Mouse (Mus musculus): ENCODE results near the gene C5ar1. TPM values are rescaled to one million over a fixed set of nuclear protein-coding genes. Genes with fewer than 3 reads are reported as not detected.
A peak's percentile ranks its signal among the peaks of the same experiment; 100 is the strongest.

The C5ar1 gene
- polyA plus RNA-seq, 1 experiment from 2014 or later = 1.2 TPM

DNA sequence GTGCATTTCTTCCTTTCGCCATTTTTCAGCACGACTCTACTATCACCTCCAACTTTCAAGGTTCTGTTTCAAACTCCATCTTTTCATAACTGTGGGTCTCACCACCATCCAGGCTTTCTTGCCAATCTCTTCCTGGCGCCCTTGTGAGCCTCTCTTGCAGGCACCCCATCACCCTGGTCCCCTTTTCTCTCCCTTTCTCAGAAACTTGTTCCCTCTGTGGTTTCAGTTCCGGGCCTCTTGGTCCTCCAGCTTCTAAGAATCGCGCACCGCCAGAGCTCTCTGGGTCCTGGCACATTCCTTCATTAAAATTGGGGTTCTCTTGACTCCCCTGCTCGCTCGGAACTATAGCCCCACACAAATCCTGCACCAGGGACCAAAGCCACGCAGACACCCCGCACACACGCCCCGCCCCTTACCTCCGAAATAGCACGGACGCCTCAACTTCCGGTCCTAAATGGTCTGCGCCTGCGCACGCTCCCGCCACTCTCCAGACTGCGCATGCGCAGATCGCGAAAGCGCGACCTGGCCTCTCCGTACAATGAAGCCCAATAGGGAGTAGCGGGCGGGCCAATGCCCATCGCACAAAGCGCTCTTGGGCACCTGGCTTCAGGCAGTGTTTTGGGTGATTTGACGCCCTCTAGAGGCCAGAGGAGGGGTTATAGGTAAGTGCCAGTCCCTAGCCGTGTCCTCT lies 37.6 kb downstream of the C5ar1 start, which contains the start of gene Dhx34:
Dhx34 (minus strand) TSS at position 456 of the 691 bp plus-strand sequence.
- Histone ChIP-seq H3K9ac (ENCODE audit: low read depth, low read length) (peak within 1 kb of the TSS; percentile 67), H3K36me3 (ENCODE audit: control insufficient read depth, insufficient read depth, low read length) (peaks cover 10% of the 10 kb centered on the region), H3K4me1 (ENCODE audit: control insufficient read depth, insufficient read depth, low read length) (peaks cover 10% of the 10 kb centered on the region), H3K4me2 (ENCODE audit: low read length) (peak within 1 kb of the TSS; percentile 76), H3K27ac (ENCODE audit: low read length) (peak within 1 kb of the TSS; percentile 71), H3K27me3 (ENCODE audit: control insufficient read depth, insufficient read depth, low read depth, low read length) (no peaks in the 10 kb centered on the region), H3K4me3 (ENCODE audit: low read depth, low read length) (peak within 1 kb of the TSS; percentile 60), H3K9me3 (replicated peaks; ENCODE audit: control insufficient read depth, low read length, poor library complexity, severe bottlenecking) (no peaks in the 10 kb centered on the region)
- under 1% methylated on average over 34 of the region's 34 CpGs for WGBS
- ATAC-seq = peak; percentile 97

DNA sequence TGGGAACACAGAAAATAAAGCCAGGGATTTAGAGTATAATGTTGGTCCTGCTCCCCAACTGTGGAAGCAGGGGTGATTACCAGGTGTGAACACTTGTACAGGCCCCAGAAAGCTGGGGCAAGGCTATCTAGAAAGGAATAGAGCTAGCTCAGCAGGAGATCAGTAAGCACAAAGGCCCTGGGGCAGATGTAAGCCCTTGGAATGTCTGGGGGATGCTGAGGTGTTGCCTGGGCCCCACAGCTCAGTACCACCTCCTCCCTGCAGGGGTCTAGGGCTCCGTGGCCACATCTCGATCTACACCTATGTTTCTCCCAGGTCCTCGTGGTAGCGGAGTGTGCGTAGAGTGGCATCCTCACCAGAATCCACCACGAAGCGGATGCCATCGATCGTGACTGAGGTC lies 45.4 kb downstream of the C5ar1 start:
- Histone ChIP-seq H3K9ac (ENCODE audit: low read depth, low read length) (no peak overlapping the region), H3K27ac (ENCODE audit: low read length) (no peak overlapping the region), H3K36me3 (ENCODE audit: control insufficient read depth, insufficient read depth, low read length) (peaks cover 56% of the 10 kb centered on the region), H3K9me3 (replicated peaks; ENCODE audit: control insufficient read depth, low read length, poor library complexity, severe bottlenecking) (no peaks in the 10 kb centered on the region), H3K4me2 (ENCODE audit: low read length) (no peak overlapping the region), H3K4me1 (ENCODE audit: control insufficient read depth, insufficient read depth, low read length) (no peaks in the 10 kb centered on the region), H3K27me3 (ENCODE audit: control insufficient read depth, insufficient read depth, low read depth, low read length) (no peaks in the 10 kb centered on the region), H3K4me3 (ENCODE audit: low read depth, low read length) (no peak overlapping the region)
- 88% methylated on average over 9 of the region's 9 CpGs for WGBS
- ATAC-seq = no peak

DNA sequence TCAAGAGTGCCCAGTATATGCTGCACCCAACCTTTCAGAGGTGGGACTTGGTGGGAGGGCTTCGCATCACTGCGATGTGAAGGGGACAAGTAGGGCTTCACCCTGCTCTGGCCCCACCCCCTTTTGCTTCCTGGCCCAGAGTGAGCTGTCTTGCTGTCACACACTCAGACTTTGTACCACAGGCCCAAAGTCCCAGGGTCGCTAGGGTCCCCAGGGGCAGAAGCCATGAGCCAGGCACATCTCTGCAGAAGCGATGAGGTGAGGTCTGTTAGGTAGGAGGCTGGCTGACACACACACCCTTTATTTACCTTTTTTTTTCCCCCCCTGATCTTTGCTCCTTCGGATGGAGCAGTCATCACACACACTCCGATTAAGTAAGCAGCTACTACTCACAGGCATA lies 46.1 kb downstream of the C5ar1 start:
- no peaks in the 10 kb centered on the region for H3K27me3 ChIP-seq (ENCODE audit: control insufficient read depth, insufficient read depth, low read depth, low read length)
- H3K9ac ChIP-seq (ENCODE audit: low read depth, low read length) = no peak overlapping the region
- H3K4me1 ChIP-seq (ENCODE audit: control insufficient read depth, insufficient read depth, low read length) = no peaks in the 10 kb centered on the region
- 94% methylated on average over 6 of the region's 6 CpGs for WGBS
- H3K27ac ChIP-seq (ENCODE audit: low read length) = no peak overlapping the region
- peaks cover 51% of the 10 kb centered on the region for H3K36me3 ChIP-seq (ENCODE audit: control insufficient read depth, insufficient read depth, low read length)
- no peaks in the 10 kb centered on the region for H3K9me3 ChIP-seq (replicated peaks; ENCODE audit: control insufficient read depth, low read length, poor library complexity, severe bottlenecking)
- no peak overlapping the region for H3K4me3 ChIP-seq (ENCODE audit: low read depth, low read length)
- no peak for ATAC-seq
- no peak overlapping the region for H3K4me2 ChIP-seq (ENCODE audit: low read length)

DNA sequence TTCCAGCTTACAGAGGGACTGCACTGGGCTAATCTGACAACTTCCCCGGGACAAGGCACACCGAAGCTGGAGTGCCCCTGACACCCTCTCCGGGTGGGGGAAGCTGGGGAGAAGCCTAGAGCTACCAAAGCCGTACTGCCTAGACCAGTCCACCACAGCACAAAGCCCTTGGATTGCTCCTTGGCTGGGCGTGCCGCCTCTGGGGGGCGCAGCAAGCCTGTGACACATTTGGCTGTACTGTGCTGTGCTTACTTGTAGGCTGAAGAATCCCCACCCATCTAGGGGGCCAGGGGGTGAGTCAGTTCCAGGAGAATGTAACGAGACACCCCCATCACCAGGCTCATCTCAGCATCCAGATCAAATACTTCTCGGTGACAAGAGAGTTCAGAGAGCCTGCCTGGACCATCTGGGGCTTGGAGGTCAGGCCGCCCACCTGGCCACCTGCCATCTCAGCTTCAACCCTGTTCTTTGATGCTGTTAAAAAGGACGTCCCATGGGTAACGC lies 48.4 kb downstream of the C5ar1 start:
- 88% methylated on average over 12 of the region's 12 CpGs for WGBS
- H3K4me1 ChIP-seq (ENCODE audit: control insufficient read depth, insufficient read depth, low read length) = no peaks in the 10 kb centered on the region
- H3K9ac ChIP-seq (ENCODE audit: low read depth, low read length) = no peak overlapping the region
- H3K27me3 ChIP-seq (ENCODE audit: control insufficient read depth, insufficient read depth, low read depth, low read length) = no peaks in the 10 kb centered on the region
- no peak overlapping the region for H3K4me3 ChIP-seq (ENCODE audit: low read depth, low read length)
- no peak overlapping the region for H3K27ac ChIP-seq (ENCODE audit: low read length)
- H3K36me3 ChIP-seq (ENCODE audit: control insufficient read depth, insufficient read depth, low read length) = peaks cover 40% of the 10 kb centered on the region
- peak; percentile 29; the same call in 1 of the 2 replicates for ATAC-seq
- H3K4me2 ChIP-seq (ENCODE audit: low read length) = no peak overlapping the region
- no peaks in the 10 kb centered on the region for H3K9me3 ChIP-seq (replicated peaks; ENCODE audit: control insufficient read depth, low read length, poor library complexity, severe bottlenecking)

DNA sequence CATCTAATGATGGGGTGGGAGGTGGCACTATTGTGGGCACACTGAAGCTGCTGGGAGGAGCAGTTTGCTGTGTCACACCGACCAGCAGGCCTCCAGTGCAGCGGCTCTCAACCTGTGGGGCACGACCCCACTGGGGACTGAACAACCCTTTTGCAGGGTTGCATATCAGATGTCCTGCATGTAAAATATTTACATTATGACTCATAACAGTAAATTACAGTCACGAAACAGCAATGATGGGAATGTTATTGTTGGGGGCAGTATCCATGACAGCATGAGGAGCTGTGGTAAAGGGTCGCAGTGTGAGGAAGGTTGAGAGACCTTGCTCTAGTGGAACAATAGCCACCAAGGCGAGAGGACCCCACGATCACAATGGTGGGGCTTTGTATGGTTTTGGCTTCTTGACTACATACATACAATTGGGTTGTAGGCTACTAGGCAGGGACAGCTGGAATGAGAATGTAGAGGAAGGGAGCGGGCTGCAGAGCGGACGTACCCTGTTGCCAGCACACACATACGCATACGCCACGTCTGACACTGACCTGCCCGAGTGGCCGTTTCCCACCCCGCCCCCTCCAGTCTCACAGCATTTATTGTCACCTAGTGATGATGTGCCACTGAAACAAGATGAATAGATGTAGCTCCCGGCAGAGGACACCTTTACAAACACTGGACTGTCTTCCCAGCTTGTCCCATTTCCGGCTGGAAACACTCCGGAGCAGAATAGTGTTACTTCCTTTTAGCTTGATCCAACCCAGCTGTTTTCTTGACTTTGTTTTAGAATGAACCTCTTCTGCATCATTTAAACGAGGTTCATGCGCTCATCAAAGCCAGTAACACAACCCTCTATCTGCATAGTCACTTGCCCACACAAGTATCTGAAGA lies 50.3 kb downstream of the C5ar1 start:
- H3K4me3 ChIP-seq (ENCODE audit: low read depth, low read length) = no peak overlapping the region
- WGBS = 95% methylated on average over 21 of the region's 21 CpGs
- peaks cover 34% of the 10 kb centered on the region for H3K36me3 ChIP-seq (ENCODE audit: control insufficient read depth, insufficient read depth, low read length)
- no peak for ATAC-seq
- H3K27ac ChIP-seq (ENCODE audit: low read length) = no peak overlapping the region
- no peaks in the 10 kb centered on the region for H3K9me3 ChIP-seq (replicated peaks; ENCODE audit: control insufficient read depth, low read length, poor library complexity, severe bottlenecking)
- H3K4me2 ChIP-seq (ENCODE audit: low read length) = no peak overlapping the region
- no peaks in the 10 kb centered on the region for H3K4me1 ChIP-seq (ENCODE audit: control insufficient read depth, insufficient read depth, low read length)
- no peaks in the 10 kb centered on the region for H3K27me3 ChIP-seq (ENCODE audit: control insufficient read depth, insufficient read depth, low read depth, low read length)
- H3K9ac ChIP-seq (ENCODE audit: low read depth, low read length) = no peak overlapping the region

DNA sequence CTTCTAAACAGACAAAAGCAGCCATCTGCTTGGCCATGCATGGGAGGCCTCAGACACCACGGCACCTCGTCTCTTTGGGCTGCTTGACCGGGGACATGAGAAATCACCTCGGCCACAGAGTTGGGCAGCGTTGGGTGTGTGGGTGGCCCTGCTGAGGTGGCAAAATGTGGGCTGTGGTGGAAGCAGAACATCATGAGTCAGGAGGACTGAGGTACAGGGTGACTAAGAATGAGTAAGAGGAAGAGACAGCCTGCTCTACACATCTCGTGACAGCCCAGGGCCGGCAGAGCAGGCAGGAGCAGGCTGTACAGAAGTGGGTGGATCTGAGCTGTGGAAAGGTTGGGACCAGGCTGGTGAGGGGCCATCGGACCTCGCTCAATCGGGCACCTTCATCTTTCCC lies 51.8 kb downstream of the C5ar1 start:
- H3K4me3 ChIP-seq (ENCODE audit: low read depth, low read length) = no peak overlapping the region
- H3K4me2 ChIP-seq (ENCODE audit: low read length) = no peak overlapping the region
- no peak overlapping the region for H3K9ac ChIP-seq (ENCODE audit: low read depth, low read length)
- no peak overlapping the region for H3K27ac ChIP-seq (ENCODE audit: low read length)
- no peaks in the 10 kb centered on the region for H3K4me1 ChIP-seq (ENCODE audit: control insufficient read depth, insufficient read depth, low read length)
- H3K9me3 ChIP-seq (replicated peaks; ENCODE audit: control insufficient read depth, low read length, poor library complexity, severe bottlenecking) = no peaks in the 10 kb centered on the region
- WGBS = 90% methylated on average over 10 of the region's 10 CpGs
- ATAC-seq = no peak
- no peaks in the 10 kb centered on the region for H3K27me3 ChIP-seq (ENCODE audit: control insufficient read depth, insufficient read depth, low read depth, low read length)
- H3K36me3 ChIP-seq (ENCODE audit: control insufficient read depth, insufficient read depth, low read length) = peaks cover 37% of the 10 kb centered on the region

DNA sequence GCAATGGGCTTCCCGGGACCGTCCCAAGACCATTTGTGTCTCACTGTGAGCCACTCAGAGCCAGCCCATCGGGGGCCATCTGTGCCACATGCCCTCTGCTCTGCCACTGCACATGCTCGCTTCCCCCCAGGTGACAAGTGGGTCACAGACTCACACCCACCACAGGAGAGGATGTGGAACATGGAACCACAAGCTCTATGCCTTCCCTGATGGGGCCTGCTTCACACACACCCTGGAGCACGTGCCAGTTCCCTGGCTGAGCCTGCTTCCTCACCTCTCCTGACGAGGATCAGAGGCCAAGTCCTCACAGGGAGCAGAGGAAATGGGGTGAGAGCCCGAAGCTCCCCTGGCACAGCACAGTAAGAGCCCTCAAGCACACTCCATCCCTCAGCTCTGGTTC lies 52.3 kb downstream of the C5ar1 start:
- H3K27me3 ChIP-seq (ENCODE audit: control insufficient read depth, insufficient read depth, low read depth, low read length) = no peaks in the 10 kb centered on the region
- no peak overlapping the region for H3K27ac ChIP-seq (ENCODE audit: low read length)
- WGBS = 85% methylated on average over 7 of the region's 7 CpGs
- peaks cover 36% of the 10 kb centered on the region for H3K36me3 ChIP-seq (ENCODE audit: control insufficient read depth, insufficient read depth, low read length)
- H3K4me2 ChIP-seq (ENCODE audit: low read length) = no peak overlapping the region
- no peaks in the 10 kb centered on the region for H3K9me3 ChIP-seq (replicated peaks; ENCODE audit: control insufficient read depth, low read length, poor library complexity, severe bottlenecking)
- H3K9ac ChIP-seq (ENCODE audit: low read depth, low read length) = no peak overlapping the region
- H3K4me1 ChIP-seq (ENCODE audit: control insufficient read depth, insufficient read depth, low read length) = no peaks in the 10 kb centered on the region
- H3K4me3 ChIP-seq (ENCODE audit: low read depth, low read length) = no peak overlapping the region
- no peak for ATAC-seq

DNA sequence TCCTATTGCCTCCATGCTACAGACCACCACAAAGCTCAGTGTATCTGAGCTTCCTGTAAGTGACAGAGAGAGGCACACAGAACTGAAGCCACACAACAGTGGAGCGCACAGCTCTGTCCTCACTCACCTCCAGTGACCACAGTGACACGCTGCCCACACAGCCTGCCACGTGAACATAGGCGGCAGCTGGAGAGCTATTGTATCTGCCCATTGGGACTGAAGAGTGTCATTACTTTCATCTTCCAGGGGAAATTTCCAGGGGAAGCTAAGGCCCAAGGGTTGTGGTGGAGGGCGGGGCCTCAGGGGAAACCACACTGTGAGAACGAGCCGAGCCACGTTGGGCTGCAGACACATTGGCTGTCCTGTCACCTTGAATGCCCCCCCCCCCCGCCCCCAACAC lies 54.5 kb downstream of the C5ar1 start:
- no peaks in the 10 kb centered on the region for H3K4me1 ChIP-seq (ENCODE audit: control insufficient read depth, insufficient read depth, low read length)
- H3K9ac ChIP-seq (ENCODE audit: low read depth, low read length) = no peak overlapping the region
- H3K4me2 ChIP-seq (ENCODE audit: low read length) = no peak overlapping the region
- no peak for ATAC-seq
- peaks cover 36% of the 10 kb centered on the region for H3K36me3 ChIP-seq (ENCODE audit: control insufficient read depth, insufficient read depth, low read length)
- no peaks in the 10 kb centered on the region for H3K9me3 ChIP-seq (replicated peaks; ENCODE audit: control insufficient read depth, low read length, poor library complexity, severe bottlenecking)
- no peak overlapping the region for H3K4me3 ChIP-seq (ENCODE audit: low read depth, low read length)
- no peak overlapping the region for H3K27ac ChIP-seq (ENCODE audit: low read length)
- 86% methylated on average over 8 of the region's 9 CpGs for WGBS
- H3K27me3 ChIP-seq (ENCODE audit: control insufficient read depth, insufficient read depth, low read depth, low read length) = no peaks in the 10 kb centered on the region

DNA sequence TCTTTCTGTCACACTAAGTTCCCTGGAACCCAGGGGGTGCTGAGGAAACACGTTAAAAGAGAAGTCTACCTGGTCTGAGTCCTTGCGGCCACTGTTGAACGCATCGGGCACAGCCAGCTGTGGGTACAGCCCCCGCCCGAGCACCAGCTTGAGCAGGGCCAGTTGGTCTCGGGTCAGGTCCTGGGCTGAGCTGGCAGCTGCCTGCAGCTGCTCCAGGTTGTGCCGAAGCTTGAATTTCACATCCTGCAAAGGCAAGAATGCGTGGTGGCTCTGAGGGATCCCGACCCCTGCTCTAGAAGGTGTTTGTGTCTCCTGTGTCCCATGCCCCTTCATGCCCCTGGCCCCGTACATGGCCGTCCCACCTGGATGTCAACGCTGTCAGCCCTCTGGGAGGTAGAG lies 55.8 kb downstream of the C5ar1 start:
- no peaks in the 10 kb centered on the region for H3K27me3 ChIP-seq (ENCODE audit: control insufficient read depth, insufficient read depth, low read depth, low read length)
- no peak overlapping the region for H3K4me2 ChIP-seq (ENCODE audit: low read length)
- H3K4me1 ChIP-seq (ENCODE audit: control insufficient read depth, insufficient read depth, low read length) = no peaks in the 10 kb centered on the region
- no peak for ATAC-seq
- H3K27ac ChIP-seq (ENCODE audit: low read length) = no peak overlapping the region
- no peak overlapping the region for H3K4me3 ChIP-seq (ENCODE audit: low read depth, low read length)
- H3K9ac ChIP-seq (ENCODE audit: low read depth, low read length) = no peak overlapping the region
- WGBS = 93% methylated on average over 12 of the region's 13 CpGs
- H3K9me3 ChIP-seq (replicated peaks; ENCODE audit: control insufficient read depth, low read length, poor library complexity, severe bottlenecking) = no peaks in the 10 kb centered on the region
- peaks cover 33% of the 10 kb centered on the region for H3K36me3 ChIP-seq (ENCODE audit: control insufficient read depth, insufficient read depth, low read length)
